Mouse (Mus musculus) activated CD4-positive, CD25-positive, alpha-beta regulatory T cell, adult 9 weeks (primary cell): Measurements from ENCODE around the gene Krtap13-1. TPM values are rescaled to one million over a fixed set of nuclear protein-coding genes. Genes with fewer than 3 reads are reported as not detected.

ENCODE experiments used
- polyA plus RNA-seq: library from polyadenylated mRNA; unstranded; fragments of 100-300 nt; shearing (Covaris generic); gene quantifications from one replicate; pipeline ENCODE4 v1.2.1, GENCODE M21; 2017

Krtap13-1 gene
- not detected for polyA plus RNA-seq

GRCm38 (mm10) chr16:88728812-88729275, at the start of gene Krtap13-1:
TSS of gene Krtap13-1 (plus strand) at chr16:88728862.

GRCm38 (mm10) chr16:88707496-88708012, 21.1 kb upstream of the Krtap13-1 start, which contains the start of gene 2310061N02Rik:
TSS of gene 2310061N02Rik (minus strand) at chr16:88707962.

DNA sequence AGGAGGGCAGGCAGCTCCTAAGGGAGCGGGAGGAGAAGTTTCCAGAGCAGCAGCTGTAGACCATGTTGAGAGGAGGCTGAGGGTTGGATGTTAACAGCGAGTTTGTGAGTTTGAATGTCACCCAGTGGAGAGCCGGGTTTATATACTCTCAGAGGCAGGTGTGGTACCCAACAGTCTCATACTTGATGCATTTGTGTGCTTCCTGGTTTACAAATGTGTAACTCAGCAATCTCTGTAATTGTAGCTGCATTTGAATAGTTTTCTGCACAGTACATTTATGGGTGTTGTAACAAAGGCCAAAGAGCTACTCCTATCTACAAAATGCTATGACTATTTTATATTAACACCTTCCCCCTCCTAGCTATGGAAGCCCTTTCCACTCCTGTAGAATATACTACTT, 22.9 kb downstream of the Krtap13-1 start, which contains the start of gene Krtap13:
Gene Krtap13 (minus strand): TSS at position 101 of the 400 bp plus-strand sequence.

DNA sequence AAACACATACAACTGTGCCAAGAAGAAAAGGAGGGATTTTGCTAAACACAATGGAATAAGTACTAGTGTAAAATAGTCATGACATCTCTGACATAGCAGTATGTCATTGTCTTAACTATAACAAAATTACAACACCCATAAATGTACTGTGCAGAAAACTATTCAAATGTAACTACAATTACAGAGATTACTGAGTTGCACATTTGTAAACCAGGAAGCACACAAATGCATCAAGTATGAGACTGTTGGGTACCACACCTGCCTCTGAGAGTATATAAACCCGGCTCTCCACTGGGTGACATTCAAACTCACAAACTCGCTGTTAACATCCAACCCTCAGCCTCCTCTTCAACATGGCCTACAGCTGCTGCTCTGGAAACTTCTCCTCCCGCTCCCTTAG, 29.9 kb downstream of the Krtap13-1 start, which contains the start of gene 2310034C09Rik:
Gene 2310034C09Rik (plus strand): TSS at position 301 of the 400 bp plus-strand sequence.

GRCm38 (mm10) chr16:88774106-88774505, 45.4 kb downstream of the Krtap13-1 start, which contains the start of gene 2310057N15Rik:
TSS of gene 2310057N15Rik (minus strand) at chr16:88774206.

DNA sequence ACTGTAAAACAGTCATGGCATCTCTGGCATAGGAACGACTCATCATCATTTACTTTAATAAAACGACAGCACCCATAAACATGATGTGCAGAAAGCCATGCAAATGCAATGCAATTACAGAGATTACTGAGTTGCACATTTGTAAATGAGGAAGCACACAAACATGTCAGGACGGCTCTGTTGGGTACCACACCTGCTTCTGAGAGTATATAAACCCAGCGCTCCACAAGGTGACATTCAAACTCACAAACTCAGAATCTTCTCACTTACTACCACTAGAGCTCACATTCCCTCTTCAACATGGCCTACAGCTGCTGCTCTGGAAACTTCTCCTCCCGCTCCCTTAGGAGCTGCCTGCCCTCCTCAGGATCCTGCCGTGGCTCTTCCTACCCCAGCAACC, 48.9 kb downstream of the Krtap13-1 start, which contains the start of gene Gm5965:
Gene Gm5965 (plus strand): TSS at position 301 of the 400 bp plus-strand sequence.

Other genes starting within 250 kb of the Krtap13-1 start
- not detected for gene Cldn17, start 221.9 kb upstream of the Krtap13-1 start, polyA plus RNA-seq
- gene Cldn8, start 165.7 kb upstream of the Krtap13-1 start, polyA plus RNA-seq = not detected
- not detected for gene Krtap24-1, start 116.6 kb upstream of the Krtap13-1 start, polyA plus RNA-seq
- not detected for gene 2310079G19Rik, start 101.2 kb upstream of the Krtap13-1 start, polyA plus RNA-seq
- not detected for gene Krtap26-1, start 81.1 kb upstream of the Krtap13-1 start, polyA plus RNA-seq
- gene Krtap27-1, start 57.2 kb upstream of the Krtap13-1 start, polyA plus RNA-seq = not detected
- gene 2310061N02Rik, start 20.9 kb upstream of the Krtap13-1 start, polyA plus RNA-seq = not detected
- gene Krtap13, start 22.8 kb downstream of the Krtap13-1 start, polyA plus RNA-seq = not detected
- not detected for gene 2310034C09Rik, start 30.0 kb downstream of the Krtap13-1 start, polyA plus RNA-seq
- gene 2310057N15Rik, start 45.3 kb downstream of the Krtap13-1 start, polyA plus RNA-seq = not detected
- not detected for gene Gm5965, start 49.0 kb downstream of the Krtap13-1 start, polyA plus RNA-seq
- gene Gm20741, start 83.4 kb downstream of the Krtap13-1 start, polyA plus RNA-seq = not detected
- not detected for gene Krtap15, start 91.4 kb downstream of the Krtap13-1 start, polyA plus RNA-seq
- gene Krtap14, start 97.3 kb downstream of the Krtap13-1 start, polyA plus RNA-seq = not detected
- gene Krtap19-1, start 140.5 kb downstream of the Krtap13-1 start, polyA plus RNA-seq = not detected
- gene Krtap19-2, start 145.4 kb downstream of the Krtap13-1 start, polyA plus RNA-seq = not detected
- gene Krtap19-3, start 149.2 kb downstream of the Krtap13-1 start, polyA plus RNA-seq = not detected
- gene Krtap19-4, start 156.2 kb downstream of the Krtap13-1 start, polyA plus RNA-seq = not detected
- gene Krtap19-5, start 167.6 kb downstream of the Krtap13-1 start, polyA plus RNA-seq = not detected
- gene Krtap19-9b, start 203.4 kb downstream of the Krtap13-1 start, polyA plus RNA-seq = not detected
- gene Krtap16-3, start 234.0 kb downstream of the Krtap13-1 start, polyA plus RNA-seq = not detected